Mouse (Mus musculus) megakaryocyte progenitor cell, adult 5-6 weeks (primary cell): ENCODE results near the gene Rho. TPM values are rescaled to one million over a fixed set of nuclear protein-coding genes. Genes with fewer than 3 reads are reported as not detected.

Source experiments
- ATAC-seq: replicated peaks from 2 replicates; pipeline ENCODE4 v1.8.0; 2016; ENCODE audit warnings: mild to moderate bottlenecking, moderate TSS enrichment, inconsistent platforms; ENCODE audit not compliant: poor library complexity
- total RNA-seq, 2 experiments: library from RNA; stranded (forward) in 1 of 2; stranded (reverse) in 1 of 2; fragments of 157-497, 149-512 nt in 1 of 2; fragments of 200-1000 nt in 1 of 2; gene quantifications; 2 replicates each; pipeline versions ENCODE4 v1.2.3 to v1.2.4; 2015 to 2017

Gene Rho
- total RNA-seq, 2 experiments from 2014 or later: 0.15 TPM; not detected in 1

DNA sequence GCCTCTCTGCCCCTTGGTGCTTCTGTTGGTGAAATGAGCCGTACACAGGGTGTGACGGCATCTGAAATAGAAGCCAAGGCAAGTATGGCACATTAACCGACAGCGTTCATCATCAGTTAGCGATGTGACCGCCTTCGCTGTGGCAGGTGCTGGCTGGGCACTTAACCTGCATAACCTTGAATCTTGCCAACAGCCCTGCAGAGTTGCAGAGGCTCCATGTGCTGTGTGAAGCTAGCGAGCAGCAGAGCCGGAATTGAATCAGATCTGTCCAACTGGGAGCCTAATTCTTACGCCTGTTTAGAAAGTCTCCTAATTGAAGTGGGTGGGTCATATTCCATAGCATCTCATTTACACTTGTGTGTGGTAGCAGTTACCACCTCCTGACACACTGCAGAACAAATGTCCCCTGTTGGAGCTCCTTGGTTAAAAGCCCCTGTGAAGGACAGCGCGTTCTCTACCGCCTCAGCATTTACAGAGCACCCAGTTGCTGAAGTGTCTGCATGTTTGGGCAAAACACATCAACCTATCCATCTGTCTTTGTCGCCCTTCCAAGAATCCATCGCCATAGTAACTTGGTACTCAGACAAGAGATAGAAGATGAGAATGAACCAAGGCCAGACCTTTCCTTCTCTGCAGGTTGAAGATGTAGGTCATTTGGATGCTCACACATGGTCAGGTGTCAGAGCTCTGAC lies 16.9 kb upstream of the Rho start:
- ATAC-seq: no peak

DNA sequence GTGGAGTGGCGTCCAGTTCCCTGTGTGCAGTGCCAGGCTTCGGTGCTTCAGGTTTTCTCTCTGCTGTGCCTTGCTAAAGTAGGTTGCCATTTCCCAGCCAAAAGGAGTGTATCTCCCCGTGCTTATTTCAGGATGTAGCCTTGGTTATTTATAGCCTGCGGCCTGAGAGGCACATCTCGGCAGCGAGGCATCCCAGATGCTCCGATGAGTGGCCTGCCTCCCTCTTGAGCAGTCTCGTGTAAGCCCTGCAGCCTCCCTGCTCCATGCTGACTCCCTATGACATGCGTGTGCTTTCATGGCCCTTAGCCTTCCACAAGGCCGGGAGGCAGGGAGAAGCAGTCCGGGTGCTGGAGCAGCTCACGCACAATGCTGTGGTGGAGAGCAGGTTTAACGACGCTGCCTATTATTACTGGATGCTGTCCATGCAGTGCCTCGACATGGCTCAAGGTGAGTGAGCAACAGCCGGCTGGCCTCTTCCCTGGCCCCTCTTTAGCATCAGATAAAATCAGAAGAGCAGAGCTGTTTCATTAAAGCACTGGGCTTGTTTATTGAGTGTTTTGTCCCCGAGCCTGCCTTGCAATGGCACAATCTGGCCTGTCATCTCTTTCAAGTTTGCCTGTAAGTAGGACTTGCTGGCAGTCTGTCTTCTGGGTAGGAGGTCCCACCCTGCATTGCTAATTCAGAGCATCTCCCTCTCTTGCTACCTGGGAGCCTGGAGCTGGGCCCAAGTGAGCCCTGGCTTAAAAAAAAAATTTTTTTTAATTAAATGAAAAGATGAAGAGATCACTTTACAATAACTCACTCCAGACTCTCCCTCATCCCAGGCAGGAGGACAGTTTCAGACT lies 15.7 kb upstream of the Rho start:
- no peak for ATAC-seq

DNA sequence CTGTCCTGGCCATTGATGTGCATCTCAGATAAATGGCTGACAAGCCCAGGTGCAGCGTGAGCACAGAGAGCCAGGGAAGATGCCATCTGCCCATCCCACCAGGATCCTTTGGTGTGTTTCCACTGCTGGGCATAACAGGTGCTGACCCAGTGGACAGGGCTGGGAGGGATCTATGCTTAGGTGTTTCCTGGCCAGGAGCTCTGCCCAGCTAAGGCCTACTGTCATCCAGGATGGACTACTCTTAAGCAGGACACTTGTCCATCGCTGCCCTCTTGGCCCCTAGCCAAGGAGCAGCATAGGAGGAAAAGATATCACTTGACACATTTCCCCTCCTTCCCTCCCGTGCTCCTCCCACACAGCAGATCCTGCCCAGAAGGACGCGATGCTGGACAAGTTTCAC lies 14.9 kb upstream of the Rho start:
- no peak for ATAC-seq

DNA sequence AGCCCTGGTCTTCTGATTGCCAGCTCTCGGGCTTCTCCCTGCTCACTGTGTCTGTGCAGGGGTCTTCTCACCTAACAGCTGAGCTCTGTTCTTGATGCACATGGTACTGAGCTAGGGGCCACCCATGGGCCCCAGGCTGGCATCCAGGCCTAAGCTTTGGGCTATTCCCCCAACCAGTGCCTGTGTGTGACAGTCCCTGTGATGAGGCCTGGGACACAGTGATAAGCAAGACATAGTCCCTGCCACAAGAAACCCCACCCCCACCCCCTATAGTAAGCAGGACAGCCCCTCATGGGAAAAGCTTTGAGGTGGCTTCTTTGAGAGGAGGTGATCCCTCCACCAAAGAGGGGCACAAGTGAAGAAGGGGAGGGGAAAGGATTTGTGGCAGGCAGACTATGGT lies 12.9 kb upstream of the Rho start:
- ATAC-seq: no peak

DNA sequence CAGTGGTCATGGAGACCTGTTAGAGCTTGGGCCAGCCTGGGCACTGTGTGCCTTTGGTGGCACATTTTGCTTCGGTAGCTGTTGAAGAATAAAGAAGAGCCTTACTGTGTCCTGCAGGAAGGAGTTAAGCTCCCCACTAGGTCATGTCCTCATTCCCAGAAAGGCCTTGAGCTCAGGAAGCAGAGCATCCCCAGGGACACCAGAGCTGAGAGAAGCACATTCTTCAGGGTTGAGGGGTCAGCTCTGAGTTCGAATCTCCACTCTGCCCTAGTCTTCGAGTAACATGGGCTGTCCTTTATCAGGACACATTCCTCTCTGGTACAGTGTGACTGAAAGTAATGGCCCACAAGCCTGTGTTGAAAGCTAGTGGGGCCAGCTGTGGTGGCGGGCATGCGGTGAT lies 11.7 kb upstream of the Rho start:
- ATAC-seq: no peak

DNA sequence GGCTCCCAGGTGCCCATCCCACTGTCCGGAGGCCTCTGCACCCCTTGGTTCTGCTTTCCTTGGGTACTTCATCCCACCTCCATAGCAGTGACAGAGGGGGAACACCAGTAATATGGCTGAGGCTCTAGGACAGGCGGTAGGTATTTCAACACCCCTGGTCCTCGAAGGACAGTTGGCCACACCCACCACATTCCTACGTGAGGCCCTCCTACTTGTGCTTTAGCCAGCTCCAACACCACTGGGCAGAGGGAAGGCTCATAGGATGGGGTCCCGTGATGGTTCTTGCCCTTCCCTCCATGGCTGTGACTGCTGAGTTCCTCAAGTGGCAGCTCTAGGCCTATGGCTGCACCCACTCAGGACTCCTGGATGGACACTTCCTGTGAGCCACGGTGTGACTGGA lies 6.7 kb upstream of the Rho start:
- peak; percentile 17; the same call in 1 of the 2 replicates for ATAC-seq

DNA sequence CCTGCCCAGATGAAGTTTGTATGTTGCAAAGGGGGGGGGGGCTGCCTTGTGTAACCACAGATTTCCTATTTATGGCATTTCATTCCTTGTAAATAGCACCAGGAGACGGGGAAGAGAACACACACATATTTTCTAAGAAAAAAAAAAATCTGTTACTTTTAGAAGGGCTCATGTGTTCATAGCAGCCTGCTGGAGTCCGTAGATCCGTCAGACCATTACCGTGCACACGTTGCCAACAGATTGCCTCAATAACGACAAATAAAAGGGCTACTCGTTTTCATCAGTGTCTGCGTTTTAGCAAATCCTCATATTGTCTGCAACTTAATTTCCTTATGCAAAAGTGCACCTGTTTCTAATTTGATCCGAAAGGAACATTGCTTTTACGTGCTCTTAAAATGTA lies 5.1 kb upstream of the Rho start:
- no peak for ATAC-seq

DNA sequence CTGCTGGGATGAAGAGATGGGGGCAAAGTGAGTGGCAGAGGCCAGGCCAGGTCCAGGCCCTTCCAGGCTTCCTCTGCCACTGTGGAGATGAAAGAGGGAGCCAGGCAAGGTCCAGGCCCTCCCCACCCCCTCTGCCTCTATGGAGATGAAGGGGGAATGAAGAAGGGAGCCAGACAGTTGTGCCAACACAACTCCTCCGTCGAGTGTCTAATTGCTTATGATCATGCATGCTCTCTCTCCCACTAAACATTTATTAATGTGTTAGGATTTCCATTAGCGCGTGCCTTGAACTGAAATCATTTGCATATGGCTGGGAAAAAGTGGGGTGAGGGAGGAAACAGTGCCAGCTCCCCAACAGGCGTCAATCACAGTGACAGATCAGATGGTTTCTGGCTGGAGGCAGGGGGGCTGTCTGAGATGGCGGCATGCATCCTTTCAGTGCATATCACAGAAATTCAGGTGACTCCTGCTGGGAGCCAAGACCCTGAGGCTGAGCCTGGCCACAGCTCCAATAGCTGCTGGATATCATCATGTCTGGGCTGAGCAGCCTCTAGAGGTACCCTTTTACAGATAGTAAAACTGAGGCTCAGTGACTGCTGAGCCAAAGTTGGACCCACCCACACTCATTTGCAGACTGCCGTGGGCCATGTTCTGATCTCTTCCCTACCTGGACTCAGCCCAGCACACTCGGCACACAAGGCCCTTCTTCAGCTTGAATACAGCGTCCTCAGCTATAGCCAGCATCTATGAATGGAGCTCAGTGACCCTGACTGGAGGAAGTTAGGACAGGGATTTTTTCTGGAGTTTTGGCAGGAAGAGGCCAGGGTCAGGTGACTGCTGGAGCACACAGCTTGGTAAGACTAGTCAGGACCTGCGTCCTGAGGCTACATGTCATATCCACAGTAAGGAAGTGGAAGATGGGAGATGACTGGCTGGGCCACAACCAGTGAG lies 4.0 kb upstream of the Rho start:
- no peak for ATAC-seq

DNA sequence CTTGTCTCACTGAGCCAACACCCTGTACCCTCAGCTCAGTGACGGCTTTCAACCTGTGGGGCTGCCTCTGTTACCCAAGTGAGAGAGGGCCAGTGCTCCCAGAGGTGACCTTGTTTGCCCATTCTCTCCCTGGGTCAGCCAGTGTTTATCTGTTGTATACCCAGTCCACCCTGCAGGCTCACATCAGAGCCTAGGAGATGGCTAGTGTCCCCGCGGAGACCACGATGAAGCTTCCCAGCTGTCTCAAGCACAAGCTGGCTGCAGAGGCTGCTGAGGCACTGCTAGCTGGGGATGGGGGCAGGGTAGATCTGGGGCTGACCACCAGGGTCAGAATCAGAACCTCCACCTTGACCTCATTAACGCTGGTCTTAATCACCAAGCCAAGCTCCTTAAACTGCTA lies 1.5 kb upstream of the Rho start:
- ATAC-seq: no peak

DNA sequence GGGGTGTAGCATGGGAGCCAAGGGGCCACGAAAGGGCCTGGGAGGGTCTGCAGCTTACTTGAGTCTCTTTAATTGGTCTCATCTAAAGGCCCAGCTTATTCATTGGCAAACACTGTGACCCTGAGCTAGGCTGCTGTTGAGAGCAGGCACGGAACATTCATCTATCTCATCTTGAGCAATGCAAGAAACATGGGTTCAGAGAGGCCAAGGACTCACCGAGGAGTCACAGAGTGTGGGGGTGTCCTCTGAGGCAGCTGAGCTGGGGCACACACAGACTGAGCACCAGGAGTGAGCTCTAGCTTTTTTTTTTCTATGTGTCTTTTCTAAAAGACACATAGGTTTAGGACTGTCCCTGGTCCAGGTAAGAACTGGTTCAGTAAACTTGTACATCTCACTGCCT lies 843 bp downstream of the Rho start:
- no peak for ATAC-seq

DNA sequence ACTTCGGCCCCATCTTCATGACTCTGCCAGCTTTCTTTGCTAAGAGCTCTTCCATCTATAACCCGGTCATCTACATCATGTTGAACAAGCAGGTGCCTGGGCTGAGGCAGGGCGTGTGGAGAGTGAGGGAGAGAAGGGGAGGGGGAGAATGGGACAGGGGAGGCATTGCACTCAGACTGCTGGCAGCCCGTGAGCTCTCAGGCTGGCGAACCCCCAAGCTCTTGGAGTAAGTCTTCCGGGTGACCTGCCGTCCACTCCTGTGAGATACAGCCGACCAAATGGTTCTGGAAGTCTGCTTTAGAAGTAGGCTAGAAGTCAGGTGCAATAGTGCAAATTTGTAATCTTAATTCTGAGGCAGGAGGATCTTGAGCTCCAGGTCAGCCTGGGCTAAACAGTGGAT lies 4.0 kb downstream of the Rho start:
- no peak for ATAC-seq

DNA sequence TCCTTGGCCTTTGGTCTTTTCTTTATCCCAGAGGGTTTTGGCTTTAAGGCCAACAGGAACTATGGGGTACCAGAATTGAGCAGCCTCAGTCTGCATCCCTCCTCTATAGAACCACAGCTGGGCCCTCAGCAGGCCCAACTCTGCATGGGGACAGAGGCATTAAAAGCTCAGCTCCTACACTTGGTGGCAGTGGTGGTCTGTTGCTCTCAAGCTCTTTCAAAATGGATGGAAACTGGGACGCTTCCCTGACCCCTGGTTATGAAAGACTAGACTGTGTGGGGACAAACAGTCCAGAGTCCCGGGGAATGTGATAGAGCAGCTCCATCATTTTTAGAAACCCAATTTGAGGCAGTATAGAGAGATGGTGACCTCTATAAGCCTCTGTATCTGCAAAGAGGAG lies 6.5 kb downstream of the Rho start:
- no peak for ATAC-seq

DNA sequence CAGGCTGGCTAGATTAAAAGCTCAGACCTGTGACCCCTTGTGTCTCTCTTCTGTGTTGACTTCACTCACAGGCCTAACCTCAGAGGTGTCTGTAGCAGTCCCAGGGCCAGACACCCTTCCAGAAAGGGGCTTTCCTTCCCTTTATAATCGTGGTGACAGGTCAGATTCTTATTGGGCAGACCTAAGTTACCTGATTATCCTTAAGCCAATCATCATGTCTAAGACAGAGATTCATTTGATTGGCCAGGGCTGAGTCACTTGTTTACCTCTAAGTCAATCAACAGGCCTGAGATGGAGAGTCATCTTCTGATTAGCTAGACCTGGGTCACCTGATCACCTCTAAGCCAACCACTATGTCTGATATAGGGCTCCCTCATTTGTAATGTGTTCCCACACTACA lies 7.2 kb downstream of the Rho start:
- no peak for ATAC-seq

DNA sequence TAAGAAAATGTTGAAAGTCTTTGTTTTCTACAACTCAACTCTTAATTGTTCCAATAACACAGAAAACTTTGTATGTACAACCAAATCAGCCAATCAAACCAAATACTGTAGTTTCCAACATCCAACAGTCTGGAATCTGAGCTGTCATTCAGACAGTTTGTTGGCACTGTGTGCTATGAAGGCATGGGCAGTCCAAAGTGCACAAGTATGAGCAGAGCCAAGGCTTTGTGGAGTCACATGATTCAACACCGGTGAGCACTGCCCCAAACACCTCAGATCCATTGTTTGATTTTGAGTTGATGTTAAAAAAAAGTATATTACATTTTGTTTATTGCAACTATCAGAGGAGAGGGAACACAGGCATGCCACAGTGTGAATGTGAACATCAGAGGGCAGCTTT lies 9.1 kb downstream of the Rho start:
- no peak for ATAC-seq

DNA sequence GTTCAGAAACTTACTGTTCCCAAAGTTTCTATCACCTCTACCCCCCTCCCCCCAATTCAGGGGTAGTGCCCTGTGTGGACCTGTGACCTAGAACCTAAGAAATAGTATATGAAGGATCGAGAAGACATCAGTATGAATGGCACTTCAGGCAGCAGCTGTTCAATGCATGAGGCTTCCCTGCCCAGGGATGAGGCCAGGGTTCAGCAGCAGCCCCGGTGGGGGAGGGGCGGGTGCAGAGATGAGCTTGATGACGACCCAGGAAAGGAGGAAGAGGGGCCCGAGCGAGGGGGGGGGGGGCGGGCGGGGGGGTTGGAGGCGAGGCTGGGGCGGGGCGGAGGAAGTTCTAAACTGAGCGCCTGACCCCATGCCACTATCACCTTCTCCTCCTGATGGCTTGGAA lies 9.6 kb downstream of the Rho start:
- 0 out of 2 replicates have a peak, but pooled peaks have one; percentile 17 for ATAC-seq

DNA sequence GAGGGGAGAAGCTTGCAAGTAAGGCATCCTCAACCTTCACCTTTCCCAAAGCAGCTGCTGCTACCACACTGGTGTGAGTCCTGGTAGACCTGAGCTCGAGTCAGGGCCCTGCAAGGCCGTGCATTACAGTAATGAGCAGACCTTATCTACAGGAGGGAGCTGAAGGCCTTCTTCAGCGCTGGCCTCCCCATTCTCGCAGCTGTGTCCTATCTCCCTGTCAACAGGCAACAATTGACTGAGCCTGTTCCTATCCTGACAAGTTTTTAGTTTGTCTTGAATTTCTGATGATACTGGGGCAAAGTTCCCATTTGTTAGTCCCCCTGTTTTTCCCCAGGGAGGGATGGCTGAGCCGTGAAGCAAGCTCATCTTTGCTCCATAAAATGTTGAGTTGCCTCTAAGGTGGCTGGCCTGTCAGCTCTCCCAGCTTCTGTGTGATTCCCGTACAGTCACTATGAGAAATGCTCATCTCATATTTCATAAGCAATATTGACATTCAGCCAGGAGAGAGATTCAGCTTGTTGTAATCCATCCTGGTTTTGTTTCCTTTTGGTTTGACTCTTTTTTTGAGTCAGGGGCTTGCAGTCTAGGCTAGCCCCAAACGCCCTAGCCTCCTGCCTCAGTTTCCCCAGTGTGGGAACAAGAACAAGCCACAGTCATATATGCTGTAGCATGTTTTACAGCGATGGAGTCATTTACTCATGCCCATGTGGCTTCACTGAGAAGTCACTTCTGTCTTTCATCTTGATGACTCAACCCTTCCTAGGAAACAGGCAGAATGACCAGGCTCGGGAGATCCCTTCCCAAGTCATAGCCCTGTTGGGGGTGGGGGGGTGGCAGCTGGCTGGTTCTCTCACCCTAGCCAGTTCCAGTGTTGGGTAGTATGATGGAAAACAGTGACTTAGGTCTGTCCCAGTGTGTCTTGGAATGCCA lies 12.2 kb downstream of the Rho start:
- ATAC-seq: no peak; the same call in 1 of the 2 replicates

DNA sequence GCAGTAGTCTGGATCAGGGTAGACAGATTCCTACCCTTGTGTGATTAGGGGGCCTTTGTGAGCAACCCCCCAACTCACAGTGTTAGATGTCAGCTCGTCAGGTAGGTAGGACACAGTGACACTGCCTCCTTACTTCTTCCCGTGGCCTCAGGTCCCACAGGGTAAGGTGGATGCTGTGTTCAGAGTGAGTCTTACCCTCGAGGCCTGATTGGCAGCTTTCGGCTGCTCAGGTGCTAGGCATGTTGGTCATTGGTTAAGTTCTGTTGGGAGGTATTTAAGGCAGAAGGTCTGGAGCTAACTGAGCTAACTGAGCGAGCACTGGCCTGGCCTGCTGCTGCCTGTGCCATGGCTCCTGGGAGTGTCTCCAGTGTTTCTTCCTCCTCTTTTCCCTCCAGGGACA lies 13.1 kb downstream of the Rho start, which contains the start of gene H1foo:
H1foo (plus strand) TSS at position 301 of the 400 bp plus-strand sequence.
- ATAC-seq: no peak

DNA sequence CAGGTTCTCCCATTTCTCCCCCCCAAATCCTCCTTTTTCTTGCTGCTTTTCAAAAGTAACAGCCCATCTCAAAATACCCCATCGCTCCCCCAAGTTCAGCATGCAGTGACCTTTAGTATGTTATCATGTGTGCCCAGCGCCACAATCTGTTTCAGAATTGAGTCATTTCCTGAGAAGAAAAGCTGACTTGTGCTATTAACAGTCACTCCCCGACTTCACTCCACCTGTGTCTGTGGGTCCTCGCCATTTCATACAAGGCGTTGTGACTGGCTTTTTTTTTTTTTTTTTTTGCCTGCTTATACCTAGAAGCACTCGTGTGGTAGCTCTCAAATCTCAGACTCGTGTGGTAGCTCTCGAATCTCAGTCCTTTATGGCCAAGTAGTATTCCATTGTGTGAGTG lies 14.1 kb downstream of the Rho start:
- no peak for ATAC-seq

DNA sequence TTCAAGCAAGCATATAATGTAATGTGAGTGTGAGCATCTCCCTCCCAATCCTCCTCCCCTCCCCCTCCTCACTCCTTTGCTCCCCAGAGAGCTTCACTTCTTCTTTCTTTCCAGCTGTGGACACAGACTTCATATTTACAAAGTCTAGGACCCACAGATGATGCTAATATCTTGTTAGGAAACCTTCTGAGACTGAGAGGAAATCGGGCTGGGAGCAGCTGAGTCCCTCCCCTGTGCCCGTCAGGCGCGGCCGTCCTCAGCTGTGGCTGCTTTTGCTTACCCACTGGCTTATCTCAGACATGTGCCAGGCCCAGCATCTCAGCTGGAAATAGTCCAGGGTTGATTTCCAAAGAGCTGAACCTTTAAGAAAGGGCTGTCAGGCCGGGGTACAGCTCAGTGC lies 14.8 kb downstream of the Rho start:
- peak; percentile 84 for ATAC-seq

DNA sequence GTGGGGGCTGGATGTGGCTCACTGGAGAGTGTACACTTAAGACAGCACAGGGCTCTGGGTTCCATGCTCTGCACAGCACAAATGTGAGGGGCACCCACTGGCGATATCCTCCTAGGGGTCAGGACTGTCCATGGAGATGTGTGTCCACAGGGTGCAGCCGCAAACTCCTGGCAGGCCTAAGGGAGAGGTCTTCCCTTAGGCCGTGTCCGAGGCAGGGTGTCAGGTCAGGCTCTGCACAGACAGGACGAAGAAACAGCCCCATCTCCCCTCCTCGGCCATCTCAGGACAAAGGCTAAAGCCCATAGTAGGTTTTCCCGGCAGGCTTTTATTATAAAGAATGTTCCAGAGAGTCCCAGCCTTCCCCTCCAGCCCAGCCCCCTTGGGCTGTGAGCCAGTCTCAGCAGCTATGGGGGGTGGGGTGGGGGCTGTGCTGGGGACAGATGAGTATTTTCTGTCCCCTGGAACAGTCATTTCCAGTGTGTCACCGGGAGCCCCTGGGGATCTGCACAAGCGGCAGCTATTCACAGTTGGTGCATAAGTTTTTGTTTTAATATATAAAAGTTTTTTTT lies 23.0 kb downstream of the Rho start:
- ATAC-seq: no peak
